Mouse (Mus musculus): ENCODE measurements at regions not wholly inside any gene's neighbourhood (a gene's known extent, or its start where the extent isn't known, plus 50 kb on each side); places are given as distances from the start of the nearest gene placed in this dataset.

DNA sequence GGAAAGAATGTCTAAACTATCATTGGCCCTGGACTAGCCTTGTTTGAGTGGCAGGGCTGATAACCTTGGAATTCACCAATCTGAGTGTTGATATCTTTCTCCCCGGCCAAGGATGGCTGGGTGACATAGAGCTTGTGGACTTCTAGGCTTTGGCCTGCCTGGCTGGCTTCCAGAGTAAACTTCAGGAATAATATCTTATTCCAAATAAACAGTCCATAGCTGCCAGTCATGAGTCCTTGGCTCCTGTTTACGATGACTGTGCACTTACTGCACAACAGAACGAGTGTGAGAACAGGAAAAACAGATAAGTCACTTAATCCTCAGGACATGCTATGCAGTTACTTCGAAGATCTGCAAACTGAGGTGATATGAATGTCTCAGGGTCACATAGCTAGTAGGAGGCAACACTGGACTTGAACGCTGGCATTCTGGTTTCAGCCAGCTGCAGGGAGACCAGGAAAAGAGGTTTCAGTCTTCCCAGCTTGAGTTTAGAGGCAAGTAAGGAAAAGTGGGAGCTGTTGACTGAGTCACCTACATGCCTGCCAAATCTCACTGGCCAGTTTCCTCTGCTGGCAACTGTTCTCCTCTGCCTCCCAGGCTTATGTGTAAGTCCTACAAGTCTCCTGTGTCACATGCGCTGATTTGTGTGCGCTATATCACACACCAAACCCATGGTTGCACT lies 74.6 kb downstream of the Il12a start:
- TF ChIP-seq CTCF (IDR thresholded peaks at IDR 0.05; ENCODE audit: borderline replicate concordance, control insufficient read depth, extremely low read depth, insufficient read depth, low read length, poor library complexity), result no peak
- no peak for TF ChIP-seq POLR2A (IDR thresholded peaks at IDR 0.05; ENCODE audit: control insufficient read depth, extremely low read depth, insufficient read depth, low read length, poor library complexity)
